Mouse (Mus musculus): ENCODE measurements around the gene Ly6g6d. TPM values are rescaled to one million over a fixed set of nuclear protein-coding genes. Genes with fewer than 3 reads are reported as not detected.
A peak's percentile ranks its signal among the peaks of the same experiment; 100 is the strongest.
"Not testable (repeated sequence)": the region's sequence is repeated elsewhere in the genome, so short reads cannot be mapped to it uniquely, and the experiment has no call there.

The Ly6g6d gene
- polyA plus RNA-seq (2015; fragmentation: Nextera tagmentation; extraction: Ambion mirVana), result 0.41 and 0.70 TPM in 2 replicates

DNA sequence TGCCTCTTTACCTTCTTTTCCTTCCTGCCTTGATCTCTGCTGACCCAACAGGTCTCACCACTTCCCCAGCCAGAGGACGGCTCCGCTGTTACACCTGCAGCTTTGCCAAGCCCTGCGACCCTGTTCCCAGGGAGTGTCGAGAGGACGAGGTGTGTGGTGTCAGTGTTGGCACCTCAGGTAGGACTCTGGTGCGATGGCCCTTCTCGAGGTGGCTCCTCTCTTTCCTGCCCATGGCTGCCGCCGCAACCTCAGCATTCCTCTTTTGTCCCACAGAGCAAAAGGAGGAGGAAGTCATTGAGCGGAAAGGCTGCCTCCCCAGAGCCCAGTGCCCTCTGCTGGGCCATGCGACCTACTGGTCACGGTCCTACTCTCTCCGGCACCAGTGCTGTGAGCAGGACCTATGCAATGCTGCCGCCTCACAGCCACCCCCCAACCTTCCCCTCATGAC, at the start of gene Ly6g6d:
Gene Ly6g6d, minus strand, starts transcription at position 280 of the 448 bp plus-strand sequence.
- no peak within 1 kb of the TSS for H3K27ac ChIP-seq (replicated peaks)
- H3K9ac ChIP-seq, result no peak within 1 kb of the TSS
- 13% methylated on average over 14 of the region's 14 CpGs for WGBS (ENCODE audit: insufficient replicate concordance)
- H3K27me3 ChIP-seq, result peaks cover 29% of the 10 kb centered on the region
- peak within 1 kb of the TSS; percentile 29 for H3K4me2 ChIP-seq
- ATAC-seq (ENCODE audit: insufficient read depth), result no peak
- H3K4me1 ChIP-seq (replicated peaks), result peaks cover 46% of the 10 kb centered on the region
- no peaks in the 10 kb centered on the region for H3K9me3 ChIP-seq (replicated peaks)
- H3K4me3 ChIP-seq (replicated peaks), result no peak within 1 kb of the TSS
- no peaks in the 10 kb centered on the region for H3K36me3 ChIP-seq (replicated peaks)

DNA sequence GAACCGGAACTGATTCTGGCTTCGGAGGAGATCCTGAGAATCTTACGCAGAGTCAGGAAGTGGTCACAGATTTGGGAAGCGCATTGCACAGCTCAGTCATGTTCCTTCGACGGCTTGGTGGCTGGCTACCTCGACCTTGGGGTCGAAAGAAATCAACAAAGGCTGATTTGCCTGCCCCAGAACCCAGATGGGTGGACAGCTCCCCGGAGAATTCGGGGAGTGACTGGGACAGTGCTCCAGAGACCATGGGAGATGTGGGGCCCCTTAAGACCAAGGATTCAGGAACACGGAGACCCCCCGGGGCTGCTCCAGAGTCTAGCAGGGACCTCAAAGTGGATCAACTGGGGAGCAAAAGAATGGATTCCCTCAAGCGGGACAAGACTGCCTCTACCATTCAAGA, 49.2 kb upstream of the Ly6g6d start:
- peaks cover 43% of the 10 kb centered on the region for H3K36me3 ChIP-seq (replicated peaks)
- peak overlapping the region; percentile 91 for H3K27ac ChIP-seq (replicated peaks)
- no peaks in the 10 kb centered on the region for H3K27me3 ChIP-seq
- H3K4me3 ChIP-seq (replicated peaks), result peak overlapping the region; percentile 70
- H3K4me1 ChIP-seq (replicated peaks), result peaks cover 72% of the 10 kb centered on the region
- no peak for ATAC-seq (ENCODE audit: insufficient read depth)
- H3K4me2 ChIP-seq, result peak overlapping the region; percentile 90
- 40% methylated on average over 13 of the region's 13 CpGs for WGBS (ENCODE audit: insufficient replicate concordance)
- no peaks in the 10 kb centered on the region for H3K9me3 ChIP-seq (replicated peaks)
- H3K9ac ChIP-seq, result peak overlapping the region; percentile 85

- H3K9me3 ChIP-seq (replicated peaks), result no peaks in the 10 kb centered on the region
- H3K4me3 ChIP-seq (replicated peaks), result peak within 1 kb of the TSS; percentile 70
- peak; percentile 72 for ATAC-seq (ENCODE audit: insufficient read depth)
- no peaks in the 10 kb centered on the region for H3K27me3 ChIP-seq
- H3K9ac ChIP-seq, result peak within 1 kb of the TSS; percentile 85
- peaks cover 74% of the 10 kb centered on the region for H3K4me1 ChIP-seq (replicated peaks)
- peak within 1 kb of the TSS; percentile 90 for H3K4me2 ChIP-seq
- H3K27ac ChIP-seq (replicated peaks), result peak within 1 kb of the TSS; percentile 91
- peaks cover 43% of the 10 kb centered on the region for H3K36me3 ChIP-seq (replicated peaks)
- WGBS (ENCODE audit: insufficient replicate concordance), result under 1% methylated on average over 36 of the region's 36 CpGs
Observed at GRCm38 (mm10) chr17:35126206-35126611, 48.3 kb upstream of the Ly6g6d start, which contains the start of gene D17H6S53E. TSS of gene D17H6S53E (plus strand) at chr17:35126373.

GRCm38 (mm10) chr17:35125578-35125977, 47.7 kb upstream of the Ly6g6d start:
- H3K36me3 ChIP-seq (replicated peaks), result peaks cover 42% of the 10 kb centered on the region
- WGBS (ENCODE audit: insufficient replicate concordance), result 39% methylated on average over 6 of the region's 6 CpGs
- ATAC-seq (ENCODE audit: insufficient read depth), result no peak

DNA sequence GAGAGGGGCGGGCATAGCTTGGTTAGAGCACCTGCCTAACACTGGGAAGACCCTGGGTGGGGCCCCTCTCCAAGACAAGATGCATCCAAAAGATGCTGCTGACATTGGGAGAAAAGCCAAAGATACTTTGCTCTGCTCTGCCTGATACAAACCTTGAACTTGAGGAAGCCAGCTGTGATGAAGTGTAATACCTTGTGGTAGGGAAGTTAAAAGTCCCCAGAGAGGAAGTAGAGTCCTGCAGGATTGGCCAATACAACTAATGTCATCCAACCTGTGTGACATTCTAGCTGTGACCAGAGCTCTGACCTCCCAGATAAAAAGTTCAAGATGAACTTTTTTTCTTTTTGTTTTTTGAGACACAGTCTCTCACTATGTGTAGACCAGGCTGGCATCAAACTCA, 47.2 kb upstream of the Ly6g6d start:
- WGBS (ENCODE audit: insufficient replicate concordance), result 94% methylated on average over 1 of the region's 1 CpGs
- H3K27ac ChIP-seq (replicated peaks), result peak overlapping the region; percentile 91
- no peaks in the 10 kb centered on the region for H3K9me3 ChIP-seq (replicated peaks)
- H3K4me1 ChIP-seq (replicated peaks), result peaks cover 70% of the 10 kb centered on the region
- H3K4me2 ChIP-seq, result peak overlapping the region; percentile 90
- H3K27me3 ChIP-seq, result no peaks in the 10 kb centered on the region
- no peak for ATAC-seq (ENCODE audit: insufficient read depth)
- H3K9ac ChIP-seq, result no peak overlapping the region
- H3K4me3 ChIP-seq (replicated peaks), result peak overlapping the region; percentile 70; the same call in 1 of the 2 replicates
- peaks cover 38% of the 10 kb centered on the region for H3K36me3 ChIP-seq (replicated peaks)

More at GRCm38 (mm10) chr17:35125578-35125977, 47.7 kb upstream of the Ly6g6d start:
- Histone ChIP-seq H3K4me3 (replicated peaks) (peak overlapping the region; percentile 70), H3K27ac (replicated peaks) (peak overlapping the region; percentile 91), H3K4me1 (replicated peaks) (peaks cover 70% of the 10 kb centered on the region), H3K9me3 (replicated peaks) (no peaks in the 10 kb centered on the region), H3K27me3 (no peaks in the 10 kb centered on the region), H3K9ac (peak overlapping the region; percentile 85), H3K4me2 (peak overlapping the region; percentile 90)

DNA sequence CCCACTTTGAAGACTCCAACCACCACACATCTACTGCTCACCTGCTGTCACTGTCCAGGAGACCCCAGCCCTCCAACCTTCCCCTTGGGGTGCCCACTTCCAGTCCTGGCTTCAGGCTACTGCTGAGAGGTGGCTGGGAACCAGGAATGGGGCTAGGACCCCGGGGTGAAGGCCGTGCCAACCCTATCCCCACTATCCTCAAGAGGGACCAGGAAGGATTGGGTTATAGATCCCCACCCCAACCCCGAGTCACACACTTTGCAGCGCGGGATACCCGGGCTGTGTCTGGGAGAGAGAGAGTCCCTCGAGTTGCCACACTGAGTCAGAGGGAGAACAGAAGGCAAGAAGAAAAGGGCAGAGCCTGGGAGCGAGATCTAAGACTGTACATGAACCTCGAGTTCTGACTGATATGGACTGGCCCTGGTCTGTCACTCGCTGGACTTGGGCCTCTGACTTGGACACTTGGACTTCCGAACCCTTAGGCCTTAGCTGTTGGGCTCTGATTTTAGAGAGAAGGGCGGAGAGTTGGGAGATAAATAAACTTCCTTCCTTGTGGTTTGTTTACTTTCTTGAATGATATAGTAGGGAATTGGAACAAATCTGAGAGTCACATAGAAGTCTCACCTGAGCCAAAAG, 46.5 kb upstream of the Ly6g6d start:
- H3K4me3 ChIP-seq (replicated peaks); H3K9me3 ChIP-seq (replicated peaks); H3K27ac ChIP-seq (replicated peaks); H3K9ac ChIP-seq; H3K4me2 ChIP-seq; H3K27me3 ChIP-seq; ATAC-seq (ENCODE audit: insufficient read depth): not testable (repeated sequence)
- 83% methylated on average over 12 of the region's 12 CpGs for whole genome bisulfite sequencing (ENCODE audit: insufficient replicate concordance)
- H3K36me3 ChIP-seq (replicated peaks), result peaks cover 37% of the 10 kb centered on the region
- H3K4me1 ChIP-seq (replicated peaks), result peaks cover 70% of the 10 kb centered on the region

DNA sequence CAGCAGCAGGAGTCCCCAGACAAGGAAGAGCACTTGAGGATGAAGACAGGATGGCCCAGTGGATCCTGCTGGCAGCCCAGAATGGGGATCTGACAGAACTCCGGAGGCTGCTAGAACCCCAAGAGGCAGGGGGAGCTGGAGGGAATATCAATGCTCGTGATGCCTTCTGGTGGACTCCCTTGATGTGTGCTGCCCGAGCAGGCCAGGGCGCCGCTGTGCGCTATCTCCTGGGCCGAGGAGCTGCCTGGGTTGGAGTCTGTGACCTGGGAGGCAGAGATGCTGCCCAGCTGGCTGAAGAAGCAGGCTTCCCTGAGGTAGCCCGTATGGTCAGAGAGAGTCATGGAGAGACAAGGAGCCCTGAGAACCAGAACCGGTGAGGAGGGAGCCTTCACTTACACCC, 45.4 kb upstream of the Ly6g6d start:
- peaks cover 37% of the 10 kb centered on the region for H3K36me3 ChIP-seq (replicated peaks)
- WGBS (ENCODE audit: insufficient replicate concordance), result 86% methylated on average over 9 of the region's 9 CpGs
- not testable (repeated sequence) for H3K9ac ChIP-seq; H3K4me3 ChIP-seq (replicated peaks); H3K27me3 ChIP-seq; H3K4me2 ChIP-seq; ATAC-seq (ENCODE audit: insufficient read depth); H3K27ac ChIP-seq (replicated peaks); H3K9me3 ChIP-seq (replicated peaks)
- peaks cover 62% of the 10 kb centered on the region for H3K4me1 ChIP-seq (replicated peaks)

GRCm38 (mm10) chr17:35121871-35122303, 44.0 kb upstream of the Ly6g6d start, which contains the start of gene Csnk2b:
TSS of gene Csnk2b (minus strand) at chr17:35122053.
- Histone ChIP-seq H3K27me3 (no peaks in the 10 kb centered on the region), H3K4me2 (peak within 1 kb of the TSS; percentile 95), H3K4me1 (replicated peaks) (peaks cover 50% of the 10 kb centered on the region), H3K4me3 (replicated peaks) (peak within 1 kb of the TSS; percentile 88), H3K9me3 (replicated peaks) (no peaks in the 10 kb centered on the region), H3K9ac (peak within 1 kb of the TSS; percentile 94), H3K27ac (replicated peaks) (peak within 1 kb of the TSS; percentile 92), H3K36me3 (replicated peaks) (peaks cover 49% of the 10 kb centered on the region)
- ATAC-seq (ENCODE audit: insufficient read depth), result no peak
- under 1% methylated on average over 19 of the region's 19 CpGs for WGBS (ENCODE audit: insufficient replicate concordance)

- ATAC-seq (ENCODE audit: insufficient read depth), result peak; percentile 93
- H3K9ac ChIP-seq, result peak within 1 kb of the TSS; percentile 94
- H3K4me2 ChIP-seq, result peak within 1 kb of the TSS; percentile 95
- under 1% methylated on average over 50 of the region's 50 CpGs for WGBS (ENCODE audit: insufficient replicate concordance)
- H3K27me3 ChIP-seq, result no peaks in the 10 kb centered on the region
- peak within 1 kb of the TSS; percentile 92 for H3K27ac ChIP-seq (replicated peaks)
- peaks cover 44% of the 10 kb centered on the region for H3K4me1 ChIP-seq (replicated peaks)
- peak within 1 kb of the TSS; percentile 88 for H3K4me3 ChIP-seq (replicated peaks)
- H3K36me3 ChIP-seq (replicated peaks), result peaks cover 55% of the 10 kb centered on the region
- no peaks in the 10 kb centered on the region for H3K9me3 ChIP-seq (replicated peaks)
Observed at GRCm38 (mm10) chr17:35121143-35121799, 43.4 kb upstream of the Ly6g6d start, which contains the start of gene Gpank1. TSS of gene Gpank1 (plus strand) at chr17:35121455.

DNA sequence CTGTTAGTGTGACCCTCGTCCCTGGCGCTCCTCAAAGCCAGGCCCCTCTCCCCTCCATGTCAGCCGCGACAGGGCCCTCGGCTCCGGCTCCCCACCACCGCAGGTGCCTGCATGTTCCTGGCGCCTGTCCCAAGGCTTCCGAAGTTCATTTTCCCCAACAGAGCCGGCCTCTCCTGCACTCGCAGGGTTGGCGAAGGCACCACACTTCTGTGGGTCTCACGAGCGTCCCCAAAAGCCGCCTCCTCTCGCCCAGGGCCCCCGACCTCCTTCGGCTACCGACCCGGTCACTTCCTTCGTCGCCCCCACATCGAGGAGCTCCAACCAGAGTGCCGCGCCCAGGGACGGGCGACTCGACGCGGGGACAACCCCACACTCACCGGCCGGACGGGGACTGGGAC, 42.9 kb upstream of the Ly6g6d start:
- under 1% methylated on average over 33 of the region's 33 CpGs for WGBS (ENCODE audit: insufficient replicate concordance)
- peak; percentile 6; the same call in 1 of the 2 replicates for ATAC-seq (ENCODE audit: insufficient read depth)
- Histone ChIP-seq H3K9ac (peak overlapping the region; percentile 94), H3K9me3 (replicated peaks) (no peaks in the 10 kb centered on the region), H3K27me3 (no peaks in the 10 kb centered on the region), H3K4me1 (replicated peaks) (peaks cover 39% of the 10 kb centered on the region), H3K27ac (replicated peaks) (peak overlapping the region; percentile 74), H3K36me3 (replicated peaks) (peaks cover 60% of the 10 kb centered on the region), H3K4me2 (peak overlapping the region; percentile 95), H3K4me3 (replicated peaks) (peak overlapping the region; percentile 88)

Measured in liver, embryonic 15.5 days (tissue).